Mouse (Mus musculus) adrenal gland (tissue): ENCODE data around the gene Acta2.

Source experiments
- intact Hi-C: fragments of 180-260 bp; cut with DNase I; formaldehyde crosslinking; loops from one replicate; pipeline ENCODE4 v1.15.1; 2025

Gene Acta2

GRCm38 (mm10) chr19:34270824-34271464 lies 15.6 kb upstream of the Acta2 start:
- intact Hi-C loops: no loop called here

GRCm38 (mm10) chr19:34270106-34270726 lies 14.8 kb upstream of the Acta2 start:
- intact Hi-C loops: no loop called here

- intact Hi-C loops: no loop called here
These were observed 13.6 kb upstream of the Acta2 start for GRCm38 (mm10) chr19:34268991-34269390.

GRCm38 (mm10) chr19:34265604-34266193 lies 10.3 kb upstream of the Acta2 start:
- intact Hi-C loops: no loop called here

GRCm38 (mm10) chr19:34262273-34262974 lies 7.0 kb upstream of the Acta2 start:
- intact Hi-C loops: no loop called here

- intact Hi-C loops: no loop called here
These were observed 1.5 kb upstream of the Acta2 start for GRCm38 (mm10) chr19:34256936-34257335.

GRCm38 (mm10) chr19:34256149-34256548 lies 759 bp upstream of the Acta2 start:
- intact Hi-C loops: no loop called here

- intact Hi-C loops: no loop called here
These were observed 1.1 kb downstream of the Acta2 start for GRCm38 (mm10) chr19:34254101-34254879.

- intact Hi-C loops: no loop called here
These were observed 2.9 kb downstream of the Acta2 start for GRCm38 (mm10) chr19:34252450-34252849.

- intact Hi-C loops: no loop called here
These were observed 3.5 kb downstream of the Acta2 start for GRCm38 (mm10) chr19:34251900-34252299.

- intact Hi-C loops: no loop called here
These were observed 4.8 kb downstream of the Acta2 start for GRCm38 (mm10) chr19:34250621-34251020.

GRCm38 (mm10) chr19:34248558-34248957 lies 6.8 kb downstream of the Acta2 start:
- intact Hi-C loops: no loop called here

GRCm38 (mm10) chr19:34244056-34244455 lies 11.3 kb downstream of the Acta2 start:
- intact Hi-C loops: loop anchor here (2.0 to 5.0 kb wide), 5 partner anchors 41 to 393 kb away; partner anchors contain the start of gene Ifit2

- intact Hi-C loops: loop anchor here (5.0 kb wide), 4 partner anchors 89 to 394 kb away; partner anchors contain the start of gene Ifit2
These were observed 12.5 kb downstream of the Acta2 start for GRCm38 (mm10) chr19:34242925-34243324.

GRCm38 (mm10) chr19:34241247-34241915 lies 14.0 kb downstream of the Acta2 start:
- intact Hi-C loops: loop anchor here (5.0 kb wide), 4 partner anchors 91 to 396 kb away; partner anchors contain the start of gene Ifit2

GRCm38 (mm10) chr19:34240273-34241039 lies 14.9 kb downstream of the Acta2 start:
- intact Hi-C loops: loop anchor here (5.0 kb wide), 4 partner anchors 92 to 397 kb away; partner anchors contain the start of gene Ifit2

GRCm38 (mm10) chr19:34237746-34238145 lies 17.6 kb downstream of the Acta2 start:
- intact Hi-C loops: no loop called here

GRCm38 (mm10) chr19:34236049-34236448 lies 19.3 kb downstream of the Acta2 start:
- intact Hi-C loops: no loop called here

- intact Hi-C loops: no loop called here
These were observed 21.4 kb downstream of the Acta2 start for GRCm38 (mm10) chr19:34233944-34234343.

- intact Hi-C loops: no loop called here
These were observed 23.1 kb downstream of the Acta2 start for GRCm38 (mm10) chr19:34232326-34232725.
